Mouse (Mus musculus) spleen, adult 2 months (tissue): ENCODE results near the gene Capg.

Experiments
- CTCF ChIP-seq: fragments of 200-500 bp; IDR thresholded peaks from 2 replicates; pipeline ENCODE4 v1.5.1; 2011; ENCODE audit warnings: mild to moderate bottlenecking, inconsistent platforms; ENCODE audit not compliant: insufficient read depth, insufficient read length, insufficient replicate concordance; ENCODE audit errors: extremely low read depth
- POLR2A ChIP-seq: fragments of 200-500 bp; IDR thresholded peaks from 2 replicates; pipeline ENCODE4 v1.6.1; 2011; ENCODE audit warnings: low read depth, low read length, inconsistent platforms

DNA sequence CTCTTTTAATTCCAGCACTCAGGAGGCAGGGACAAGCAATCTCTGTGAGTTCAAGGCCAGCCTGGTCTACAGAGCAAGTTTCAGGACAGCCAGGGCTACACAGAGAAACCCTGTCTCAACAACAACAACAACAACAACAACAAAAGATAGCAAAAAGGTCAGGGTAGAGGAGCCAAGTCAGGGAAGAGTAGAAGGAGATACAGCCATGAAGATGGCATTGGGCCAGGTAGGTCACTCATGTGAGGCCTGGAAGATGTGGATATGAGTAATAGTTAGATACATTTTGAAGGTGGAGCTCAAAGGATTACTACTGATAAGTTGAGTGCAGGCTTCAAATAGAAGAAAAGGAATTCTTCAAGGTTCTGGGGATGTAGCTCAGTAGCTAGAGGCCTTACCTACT, 40.9 kb upstream of the Capg start:
- TF ChIP-seq CTCF (no peak), POLR2A (no peak)
